Mouse (Mus musculus): Measurements from ENCODE around the gene Abcc1. TPM values are rescaled to one million over a fixed set of nuclear protein-coding genes. Genes with fewer than 3 reads are reported as not detected.
A peak's percentile ranks its signal among the peaks of the same experiment; 100 is the strongest.

Abcc1 gene
- polyA plus RNA-seq, 1 experiment from 2014 or later: 3.3 TPM

- no peaks in the 10 kb centered on the region for H3K27me3 ChIP-seq (ENCODE audit: control insufficient read depth, insufficient read depth, low read length)
- H3K4me2 ChIP-seq (ENCODE audit: low read length): no peak overlapping the region
- no peaks in the 10 kb centered on the region for H3K9me3 ChIP-seq (ENCODE audit: control insufficient read depth, low read length)
- H3K27ac ChIP-seq (replicated peaks in 1 of 2; ENCODE audit: control insufficient read depth in 1 of 2, insufficient read depth in 1 of 2, low read depth in 2 of 2, low read length in 2 of 2): no peak overlapping the region
- ATAC-seq (ENCODE audit: insufficient number of reproducible peaks, insufficient read depth, low FRiP score, low read depth): no peak
- H3K9ac ChIP-seq (ENCODE audit: low read length): no peak overlapping the region
- H3K4me3 ChIP-seq (ENCODE audit: control insufficient read depth in 1 of 2, insufficient read depth in 1 of 2, low read depth in 1 of 2, low read length in 2 of 2): no peak overlapping the region
- H3K4me1 ChIP-seq (ENCODE audit: control insufficient read depth in 2 of 2, insufficient read depth in 2 of 2, low read length in 2 of 2): no peaks in the 10 kb centered on the region
- H3K36me3 ChIP-seq (ENCODE audit: control insufficient read depth, insufficient read depth, low read length): no peaks in the 10 kb centered on the region
These were observed 9.8 kb upstream of the Abcc1 start for GRCm38 (mm10) chr16:14351571-14351970.

- no peak overlapping the region for H3K4me3 ChIP-seq (ENCODE audit: control insufficient read depth in 1 of 2, insufficient read depth in 1 of 2, low read depth in 1 of 2, low read length in 2 of 2)
- no peak for ATAC-seq (ENCODE audit: insufficient number of reproducible peaks, insufficient read depth, low FRiP score, low read depth)
- H3K27ac ChIP-seq (replicated peaks in 1 of 2; ENCODE audit: control insufficient read depth in 1 of 2, insufficient read depth in 1 of 2, low read depth in 2 of 2, low read length in 2 of 2): no peak overlapping the region
- no peaks in the 10 kb centered on the region for H3K4me1 ChIP-seq (ENCODE audit: control insufficient read depth in 2 of 2, insufficient read depth in 2 of 2, low read length in 2 of 2)
- no peaks in the 10 kb centered on the region for H3K36me3 ChIP-seq (ENCODE audit: control insufficient read depth, insufficient read depth, low read length)
- no peaks in the 10 kb centered on the region for H3K9me3 ChIP-seq (ENCODE audit: control insufficient read depth, low read length)
- 73% methylated on average over 3 of the region's 3 CpGs for WGBS
- H3K9ac ChIP-seq (ENCODE audit: low read length): no peak overlapping the region
- H3K4me2 ChIP-seq (ENCODE audit: low read length): no peak overlapping the region
- H3K27me3 ChIP-seq (ENCODE audit: control insufficient read depth, insufficient read depth, low read length): no peaks in the 10 kb centered on the region
These were observed 9.1 kb upstream of the Abcc1 start for GRCm38 (mm10) chr16:14352234-14352633.

- H3K4me1 ChIP-seq (ENCODE audit: control insufficient read depth in 2 of 2, insufficient read depth in 2 of 2, low read length in 2 of 2): no peaks in the 10 kb centered on the region
- no peak overlapping the region for H3K4me3 ChIP-seq (ENCODE audit: control insufficient read depth in 1 of 2, insufficient read depth in 1 of 2, low read depth in 1 of 2, low read length in 2 of 2)
- no peak overlapping the region for H3K4me2 ChIP-seq (ENCODE audit: low read length)
- 61% methylated on average over 5 of the region's 5 CpGs for WGBS
- H3K9ac ChIP-seq (ENCODE audit: low read length): no peak overlapping the region
- no peak overlapping the region for H3K27ac ChIP-seq (replicated peaks in 1 of 2; ENCODE audit: control insufficient read depth in 1 of 2, insufficient read depth in 1 of 2, low read depth in 2 of 2, low read length in 2 of 2)
- no peaks in the 10 kb centered on the region for H3K36me3 ChIP-seq (ENCODE audit: control insufficient read depth, insufficient read depth, low read length)
- no peaks in the 10 kb centered on the region for H3K9me3 ChIP-seq (ENCODE audit: control insufficient read depth, low read length)
- no peak for ATAC-seq (ENCODE audit: insufficient number of reproducible peaks, insufficient read depth, low FRiP score, low read depth)
- no peaks in the 10 kb centered on the region for H3K27me3 ChIP-seq (ENCODE audit: control insufficient read depth, insufficient read depth, low read length)
These were observed 8.7 kb upstream of the Abcc1 start for GRCm38 (mm10) chr16:14352663-14353062.

GRCm38 (mm10) chr16:14357859-14358258 is 3.5 kb upstream of the Abcc1 start:
- 65% methylated on average over 2 of the region's 2 CpGs for whole genome bisulfite sequencing
- peaks cover 2 to 4% of the 10 kb centered on the region in 2 experiments; a peak in 1 of 4 replicates for H3K4me1 ChIP-seq (ENCODE audit: control insufficient read depth in 2 of 2, insufficient read depth in 2 of 2, low read length in 2 of 2)
- no peaks in the 10 kb centered on the region for H3K9me3 ChIP-seq (ENCODE audit: control insufficient read depth, low read length)
- peaks cover 25% of the 10 kb centered on the region for H3K27me3 ChIP-seq (ENCODE audit: control insufficient read depth, insufficient read depth, low read length)
- ATAC-seq (ENCODE audit: insufficient number of reproducible peaks, insufficient read depth, low FRiP score, low read depth): no peak
- no peak overlapping the region for H3K4me2 ChIP-seq (ENCODE audit: low read length)
- no peaks in the 10 kb centered on the region for H3K36me3 ChIP-seq (ENCODE audit: control insufficient read depth, insufficient read depth, low read length)
- H3K9ac ChIP-seq (ENCODE audit: low read length): no peak overlapping the region
- H3K4me3 ChIP-seq (ENCODE audit: control insufficient read depth in 1 of 2, insufficient read depth in 1 of 2, low read depth in 1 of 2, low read length in 2 of 2): no peak overlapping the region
- H3K27ac ChIP-seq (replicated peaks in 1 of 2; ENCODE audit: control insufficient read depth in 1 of 2, insufficient read depth in 1 of 2, low read depth in 2 of 2, low read length in 2 of 2): no peak overlapping the region

- ATAC-seq (ENCODE audit: insufficient number of reproducible peaks, insufficient read depth, low FRiP score, low read depth): no peak
- Histone ChIP-seq H3K27me3 (ENCODE audit: control insufficient read depth, insufficient read depth, low read length) (peaks cover 26% of the 10 kb centered on the region), H3K36me3 (ENCODE audit: control insufficient read depth, insufficient read depth, low read length) (no peaks in the 10 kb centered on the region), H3K27ac (replicated peaks in 1 of 2; ENCODE audit: control insufficient read depth in 1 of 2, insufficient read depth in 1 of 2, low read depth in 2 of 2, low read length in 2 of 2) (no peak overlapping the region), H3K4me2 (ENCODE audit: low read length) (no peak overlapping the region), H3K4me3 (ENCODE audit: control insufficient read depth in 1 of 2, insufficient read depth in 1 of 2, low read depth in 1 of 2, low read length in 2 of 2) (no peak overlapping the region), H3K9me3 (ENCODE audit: control insufficient read depth, low read length) (no peaks in the 10 kb centered on the region), H3K9ac (ENCODE audit: low read length) (no peak overlapping the region), H3K4me1 (ENCODE audit: control insufficient read depth in 2 of 2, insufficient read depth in 2 of 2, low read length in 2 of 2) (peaks cover 2 to 4% of the 10 kb centered on the region in 2 experiments; a peak in 1 of 4 replicates)
- 48% methylated on average over 1 of the region's 1 CpGs for WGBS
These were observed 2.8 kb upstream of the Abcc1 start for GRCm38 (mm10) chr16:14358531-14358930.

GRCm38 (mm10) chr16:14360931-14361330 is 427 bp upstream of the Abcc1 start:
- peaks cover 29% of the 10 kb centered on the region for H3K27me3 ChIP-seq (ENCODE audit: control insufficient read depth, insufficient read depth, low read length)
- no peak for ATAC-seq (ENCODE audit: insufficient number of reproducible peaks, insufficient read depth, low FRiP score, low read depth)
- H3K9ac ChIP-seq (ENCODE audit: low read length): peak overlapping the region; percentile 74
- H3K36me3 ChIP-seq (ENCODE audit: control insufficient read depth, insufficient read depth, low read length): no peaks in the 10 kb centered on the region
- H3K9me3 ChIP-seq (ENCODE audit: control insufficient read depth, low read length): no peaks in the 10 kb centered on the region
- 5% methylated on average over 7 of the region's 7 CpGs for WGBS
- H3K27ac ChIP-seq (replicated peaks in 1 of 2; ENCODE audit: control insufficient read depth in 1 of 2, insufficient read depth in 1 of 2, low read depth in 2 of 2, low read length in 2 of 2): no peak overlapping the region
- peak overlapping the region; percentile 96 for H3K4me2 ChIP-seq (ENCODE audit: low read length)
- H3K4me1 ChIP-seq (ENCODE audit: control insufficient read depth in 2 of 2, insufficient read depth in 2 of 2, low read length in 2 of 2): peaks cover 2 to 4% of the 10 kb centered on the region in 2 experiments; a peak in 1 of 4 replicates
- H3K4me3 ChIP-seq (ENCODE audit: control insufficient read depth in 1 of 2, insufficient read depth in 1 of 2, low read depth in 1 of 2, low read length in 2 of 2): peak overlapping the region; percentile 52 to 61

GRCm38 (mm10) chr16:14362099-14362820 is 902 bp downstream of the Abcc1 start:
- Histone ChIP-seq H3K9me3 (ENCODE audit: control insufficient read depth, low read length) (no peaks in the 10 kb centered on the region), H3K27ac (replicated peaks in 1 of 2; ENCODE audit: control insufficient read depth in 1 of 2, insufficient read depth in 1 of 2, low read depth in 2 of 2, low read length in 2 of 2) (no peak overlapping the region), H3K36me3 (ENCODE audit: control insufficient read depth, insufficient read depth, low read length) (no peaks in the 10 kb centered on the region), H3K9ac (ENCODE audit: low read length) (peak overlapping the region; percentile 74), H3K27me3 (ENCODE audit: control insufficient read depth, insufficient read depth, low read length) (peaks cover 29% of the 10 kb centered on the region), H3K4me1 (ENCODE audit: control insufficient read depth in 2 of 2, insufficient read depth in 2 of 2, low read length in 2 of 2) (peaks cover 2 to 4% of the 10 kb centered on the region in 2 experiments; a peak in 1 of 4 replicates), H3K4me2 (ENCODE audit: low read length) (peak overlapping the region; percentile 96), H3K4me3 (ENCODE audit: control insufficient read depth in 1 of 2, insufficient read depth in 1 of 2, low read depth in 1 of 2, low read length in 2 of 2) (peak overlapping the region; percentile 52 to 61)
- WGBS: 36% methylated on average over 7 of the region's 7 CpGs
- ATAC-seq (ENCODE audit: insufficient number of reproducible peaks, insufficient read depth, low FRiP score, low read depth): no peak

- Histone ChIP-seq H3K9me3 (ENCODE audit: control insufficient read depth, low read length) (no peaks in the 10 kb centered on the region), H3K4me3 (ENCODE audit: control insufficient read depth in 1 of 2, insufficient read depth in 1 of 2, low read depth in 1 of 2, low read length in 2 of 2) (no peak overlapping the region), H3K9ac (ENCODE audit: low read length) (no peak overlapping the region), H3K4me1 (ENCODE audit: control insufficient read depth in 2 of 2, insufficient read depth in 2 of 2, low read length in 2 of 2) (peaks cover 2 to 4% of the 10 kb centered on the region in 2 experiments; a peak in 1 of 4 replicates), H3K36me3 (ENCODE audit: control insufficient read depth, insufficient read depth, low read length) (no peaks in the 10 kb centered on the region), H3K4me2 (ENCODE audit: low read length) (no peak overlapping the region), H3K27ac (replicated peaks in 1 of 2; ENCODE audit: control insufficient read depth in 1 of 2, insufficient read depth in 1 of 2, low read depth in 2 of 2, low read length in 2 of 2) (no peak overlapping the region), H3K27me3 (ENCODE audit: control insufficient read depth, insufficient read depth, low read length) (peaks cover 29% of the 10 kb centered on the region)
- 76% methylated on average over 3 of the region's 3 CpGs for WGBS
- ATAC-seq (ENCODE audit: insufficient number of reproducible peaks, insufficient read depth, low FRiP score, low read depth): no peak
These were observed 2.1 kb downstream of the Abcc1 start for GRCm38 (mm10) chr16:14363496-14363895.

All from heart, embryonic 14.5 days (tissue).